Mouse (Mus musculus) intestine, embryonic 14.5 days (tissue): ENCODE results near the gene Plxnc1. TPM values are rescaled to one million over a fixed set of nuclear protein-coding genes. Genes with fewer than 3 reads are reported as not detected.

Experiments used
- ATAC-seq: fragments of 200-750 bp; cut with Nextera tagmentation; replicated peaks from 2 replicates; pipeline ENCODE4 v1.8.0; 2017; ENCODE audit warnings: low read depth, moderate number of reproducible peaks, moderate TSS enrichment, moderate library complexity; ENCODE audit not compliant: low FRiP score, low TSS enrichment
- DNase-seq: peaks from one replicate; pipeline ENCODE4 v3.0.0-alpha.2; 2018; ENCODE audit warnings: low spot score
- H3K27ac ChIP-seq: fragments of 300-500 bp; sonication (generic); 2 replicates; pipeline ENCODE4 v1.5.1; 2014; ENCODE audit warnings: low read depth, mild to moderate bottlenecking, control low read depth
- H3K27me3 ChIP-seq: fragments of 300-500 bp; sonication (generic); replicated peaks from 2 replicates; pipeline ENCODE4 v1.6.1; 2014; ENCODE audit warnings: low read length, control low read depth; ENCODE audit not compliant: control insufficient read depth, insufficient read depth
- H3K36me3 ChIP-seq: fragments of 300-500 bp; sonication (generic); 2 replicates; pipeline ENCODE4 v1.6.1; 2014; ENCODE audit warnings: low read length, control low read depth; ENCODE audit not compliant: control insufficient read depth, insufficient read depth
- H3K4me1 ChIP-seq: fragments of 300-500 bp; sonication (generic); replicated peaks from 2 replicates; pipeline ENCODE4 v1.6.1; 2014; ENCODE audit warnings: low read length, control low read depth, mixed read lengths; ENCODE audit not compliant: control insufficient read depth, insufficient read depth
- H3K4me2 ChIP-seq: fragments of 300-500 bp; sonication (generic); 2 replicates; pipeline ENCODE4 v1.6.1; 2014; ENCODE audit warnings: low read length
- H3K4me3 ChIP-seq: fragments of 300-500 bp; sonication (generic); 2 replicates; pipeline ENCODE4 v1.5.1; 2014; ENCODE audit warnings: low read depth, low read length, control low read depth, mixed read lengths
- H3K9ac ChIP-seq: fragments of 300-500 bp; sonication (generic); 2 replicates; pipeline ENCODE4 v1.6.1; 2014; ENCODE audit warnings: mild to moderate bottlenecking, low read length
- H3K9me3 ChIP-seq: fragments of 300-500 bp; sonication (generic); 2 replicates; pipeline ENCODE4 v1.6.1; 2016; ENCODE audit warnings: low read length, control low read depth; ENCODE audit not compliant: control insufficient read depth
- WGBS: fragments of 180-500 bp; shearing (Covaris S2); extraction: QIAGEN DNeasy Blood & Tissue Kit; methylation state at CpG from one replicate; pipeline ENCODE4 v1.1.7; 2014; 5-methylcytosine and 5-hydroxymethylcytosine counted together
- polyA plus RNA-seq: library from polyadenylated mRNA; unstranded; fragments of >200 nt; fragmentation: Nextera tagmentation; extraction: Ambion mirVana; gene quantifications from 2 replicates; pipeline ENCODE4 v1.2.1, GENCODE M21; 2014

Plxnc1 gene
- polyA plus RNA-seq, 1 experiment from 2014 or later: 1.2 TPM

DNA sequence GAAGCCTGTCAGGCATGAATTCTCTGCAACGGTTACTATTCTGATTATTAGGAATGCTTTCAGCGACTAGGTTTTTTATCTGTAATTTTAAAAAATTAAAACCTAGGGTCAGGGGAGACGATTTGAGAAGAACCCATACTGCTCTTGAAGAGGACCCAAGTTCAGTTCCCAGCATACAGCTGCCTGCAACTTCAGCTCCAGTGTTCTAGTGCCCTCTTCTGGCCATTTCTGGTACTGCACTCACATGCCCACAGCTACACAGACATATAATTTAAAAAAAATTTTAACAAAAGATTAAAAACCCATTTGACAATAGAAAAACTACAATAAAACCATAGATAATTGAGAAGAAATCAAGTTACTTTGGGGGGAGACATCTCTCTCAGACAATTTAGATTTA lies 20.5 kb upstream of the Plxnc1 start:
- Histone ChIP-seq H3K4me3 (no peak overlapping the region), H3K36me3 (no peaks in the 10 kb centered on the region), H3K27ac (no peak overlapping the region), H3K4me2 (no peak overlapping the region), H3K27me3 (no peaks in the 10 kb centered on the region), H3K9ac (no peak overlapping the region), H3K9me3 (peaks cover 5% of the 10 kb centered on the region), H3K4me1 (no peaks in the 10 kb centered on the region)
- no peak for ATAC-seq
- DNase-seq: no peak
- 92% methylated on average over 3 of the region's 3 CpGs for WGBS

DNA sequence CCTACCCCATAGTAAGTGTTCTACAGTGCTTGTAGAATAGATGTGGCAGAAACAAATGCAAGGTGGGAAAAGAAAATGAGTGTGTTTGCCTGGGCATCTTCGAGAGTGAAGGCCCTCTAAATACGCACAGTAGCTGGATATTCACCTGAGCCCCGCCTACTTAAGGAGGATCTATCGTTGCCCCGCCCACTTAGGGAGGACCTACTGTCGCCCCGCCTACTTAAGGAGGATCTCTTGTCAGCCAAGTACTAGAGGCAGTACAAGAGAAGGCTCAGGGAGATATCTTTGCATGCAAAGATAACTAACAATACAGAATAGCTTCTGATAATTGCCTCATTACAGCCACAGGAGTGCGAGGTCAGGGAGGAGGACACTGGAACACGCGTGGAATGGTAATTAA lies 17.4 kb upstream of the Plxnc1 start:
- DNase-seq: no peak
- H3K4me1 ChIP-seq: no peaks in the 10 kb centered on the region
- WGBS: 81% methylated on average over 10 of the region's 10 CpGs

DNA sequence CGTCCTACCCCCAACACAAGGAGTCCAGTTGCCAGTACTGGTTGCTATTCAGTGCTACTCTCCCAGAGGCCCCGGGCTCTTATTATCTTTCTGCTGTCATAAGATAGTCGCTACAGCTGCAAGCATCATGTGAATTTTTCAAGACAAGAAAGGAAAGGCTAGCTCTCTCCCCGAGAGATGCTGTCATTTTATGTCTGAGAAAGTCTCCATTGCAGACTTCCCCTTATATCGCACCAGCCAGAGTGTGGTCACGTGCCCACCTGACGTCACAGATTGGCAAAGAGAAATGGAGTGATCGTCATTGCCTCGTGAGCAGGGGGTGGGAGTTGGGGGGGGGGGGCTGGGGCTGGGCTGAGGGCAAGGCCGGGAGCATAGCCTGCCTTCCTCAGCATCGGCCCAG lies 16.6 kb upstream of the Plxnc1 start:
- DNase-seq (no peak), ATAC-seq (no peak)
- Histone ChIP-seq H3K27me3 (no peaks in the 10 kb centered on the region), H3K4me3 (no peak overlapping the region), H3K36me3 (no peaks in the 10 kb centered on the region), H3K9me3 (peaks cover 5% of the 10 kb centered on the region), H3K9ac (no peak overlapping the region), H3K4me2 (no peak overlapping the region), H3K4me1 (no peaks in the 10 kb centered on the region), H3K27ac (no peak overlapping the region)
- 82% methylated on average over 11 of the region's 11 CpGs for WGBS

More for the DNA sequence above, 17.4 kb upstream of the Plxnc1 start:
- H3K4me3 ChIP-seq: no peak overlapping the region
- no peak overlapping the region for H3K9ac ChIP-seq
- no peak for ATAC-seq
- H3K27ac ChIP-seq: no peak overlapping the region
- H3K36me3 ChIP-seq: no peaks in the 10 kb centered on the region
- peaks cover 5% of the 10 kb centered on the region for H3K9me3 ChIP-seq
- no peak overlapping the region for H3K4me2 ChIP-seq
- no peaks in the 10 kb centered on the region for H3K27me3 ChIP-seq

DNA sequence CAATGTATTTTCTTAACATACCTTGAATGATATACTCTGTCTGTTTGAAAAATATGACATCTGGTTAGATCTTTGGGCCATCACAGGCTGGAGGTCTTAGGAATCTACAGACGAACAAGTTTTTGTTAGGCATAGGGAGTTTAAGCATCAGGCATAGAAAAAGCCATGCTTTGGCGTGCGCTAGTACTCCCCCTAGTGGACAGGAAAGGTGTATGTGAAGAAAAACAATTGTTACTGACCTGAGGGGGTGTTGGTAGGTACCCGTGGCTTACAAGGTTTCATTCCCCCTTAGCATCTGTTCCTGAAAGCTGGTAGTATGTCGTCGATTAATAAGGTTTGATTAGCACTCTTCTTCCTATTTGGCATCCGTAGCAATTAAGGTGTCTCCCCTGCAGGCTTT lies 13.7 kb upstream of the Plxnc1 start:
- H3K27ac ChIP-seq: no peak overlapping the region
- no peaks in the 10 kb centered on the region for H3K9me3 ChIP-seq
- ATAC-seq (no peak), DNase-seq (no peak)
- no peaks in the 10 kb centered on the region for H3K4me1 ChIP-seq
- H3K4me3 ChIP-seq: no peak overlapping the region
- no peaks in the 10 kb centered on the region for H3K36me3 ChIP-seq
- H3K4me2 ChIP-seq: no peak overlapping the region
- WGBS: 10% methylated on average over 7 of the region's 7 CpGs
- H3K27me3 ChIP-seq: no peaks in the 10 kb centered on the region
- no peak overlapping the region for H3K9ac ChIP-seq

DNA sequence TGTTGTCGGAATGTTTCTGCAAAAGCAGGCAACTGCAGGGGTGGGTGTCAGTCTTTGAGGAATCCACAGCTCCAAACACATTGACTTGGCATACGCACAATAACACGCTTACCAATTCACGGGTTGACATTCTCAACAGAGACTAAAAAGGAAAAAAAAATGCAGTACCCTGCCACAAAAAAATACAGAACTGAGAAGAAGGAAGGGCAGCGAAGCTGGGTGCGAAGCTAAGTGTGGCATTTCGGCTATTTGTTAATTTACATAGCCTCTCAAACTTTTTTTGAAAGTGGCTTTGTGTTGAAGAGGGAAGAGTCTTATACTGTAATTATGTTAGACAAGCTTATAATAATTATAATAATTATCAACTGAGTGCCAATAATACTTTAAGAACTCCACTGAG lies 13.1 kb upstream of the Plxnc1 start:
- no peaks in the 10 kb centered on the region for H3K4me1 ChIP-seq
- DNase-seq (no peak), ATAC-seq (no peak)
- no peak overlapping the region for H3K27ac ChIP-seq
- no peaks in the 10 kb centered on the region for H3K9me3 ChIP-seq
- no peak overlapping the region for H3K4me3 ChIP-seq
- WGBS: 86% methylated on average over 7 of the region's 7 CpGs
- H3K4me2 ChIP-seq: no peak overlapping the region
- no peaks in the 10 kb centered on the region for H3K36me3 ChIP-seq
- no peaks in the 10 kb centered on the region for H3K27me3 ChIP-seq
- no peak overlapping the region for H3K9ac ChIP-seq

DNA sequence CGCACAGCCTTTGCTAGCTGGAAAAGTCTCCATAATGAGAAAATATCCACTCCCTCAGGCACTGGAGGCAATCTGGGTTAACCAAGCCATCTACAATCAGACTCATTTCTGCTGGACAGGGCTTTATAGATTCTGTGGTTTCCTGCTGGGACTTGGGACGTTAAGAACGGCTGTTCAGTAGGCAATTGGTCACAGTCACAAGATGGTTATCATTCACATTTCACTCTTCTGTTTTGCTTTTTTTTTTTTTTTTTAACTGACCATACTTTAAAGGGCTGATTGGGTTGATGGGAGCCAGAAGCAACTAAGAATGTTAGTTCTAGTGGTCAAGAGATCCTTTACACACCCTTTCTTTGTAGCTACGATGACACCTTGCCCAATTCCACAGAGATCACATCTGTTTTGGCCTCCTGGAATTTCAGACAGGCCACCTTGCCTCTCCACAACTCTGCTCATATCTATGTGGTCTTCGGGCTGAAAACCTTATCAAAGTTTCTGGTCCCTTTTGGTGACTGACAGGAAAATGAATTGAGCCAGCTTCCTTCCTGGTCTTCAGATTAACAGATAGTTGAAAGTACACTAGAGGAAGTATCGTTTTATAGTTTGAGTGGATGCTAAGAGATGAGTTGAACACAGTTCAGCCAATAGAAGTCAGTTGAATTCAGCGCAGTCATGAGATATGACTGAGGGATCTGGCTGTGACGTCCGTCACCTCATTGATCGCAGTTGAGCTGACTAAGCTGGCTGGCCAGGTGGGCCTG lies 3.5 kb upstream of the Plxnc1 start:
- Histone ChIP-seq H3K27me3 (peaks cover 33% of the 10 kb centered on the region), H3K4me3 (no peak overlapping the region), H3K9ac (no peak overlapping the region), H3K4me2 (no peak overlapping the region), H3K27ac (no peak overlapping the region), H3K4me1 (peaks cover 7% of the 10 kb centered on the region; the same call in 1 of the 2 replicates), H3K36me3 (no peaks in the 10 kb centered on the region), H3K9me3 (no peaks in the 10 kb centered on the region)
- ATAC-seq (no peak), DNase-seq (no peak)
- WGBS: 80% methylated on average over 10 of the region's 10 CpGs

DNA sequence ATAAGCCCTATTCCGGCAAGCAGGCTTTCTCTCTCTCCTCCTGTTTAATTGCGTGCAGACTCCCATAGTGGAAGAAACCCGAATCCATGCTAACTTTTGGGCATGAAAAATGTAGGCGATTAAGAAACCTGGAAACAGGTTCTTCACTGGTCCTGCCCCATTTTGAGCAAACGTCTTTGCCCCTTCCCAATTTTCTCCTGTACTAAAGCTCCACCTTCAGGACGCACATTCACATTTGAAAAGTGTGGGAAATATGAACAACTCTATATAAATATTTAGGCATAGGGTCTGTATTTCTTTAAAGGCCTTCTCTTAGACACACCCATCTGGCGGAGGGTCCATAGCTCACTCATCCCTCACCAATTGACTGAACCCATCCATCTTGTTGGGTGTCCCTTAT lies 2.8 kb upstream of the Plxnc1 start:
- Histone ChIP-seq H3K4me1 (peaks cover 12% of the 10 kb centered on the region; the same call in 1 of the 2 replicates), H3K36me3 (no peaks in the 10 kb centered on the region), H3K9ac (no peak overlapping the region), H3K9me3 (no peaks in the 10 kb centered on the region), H3K27me3 (peaks cover 39% of the 10 kb centered on the region), H3K27ac (no peak overlapping the region), H3K4me3 (no peak overlapping the region), H3K4me2 (no peak overlapping the region)
- WGBS: 46% methylated on average over 7 of the region's 7 CpGs
- DNase-seq (no peak), ATAC-seq (no peak)

DNA sequence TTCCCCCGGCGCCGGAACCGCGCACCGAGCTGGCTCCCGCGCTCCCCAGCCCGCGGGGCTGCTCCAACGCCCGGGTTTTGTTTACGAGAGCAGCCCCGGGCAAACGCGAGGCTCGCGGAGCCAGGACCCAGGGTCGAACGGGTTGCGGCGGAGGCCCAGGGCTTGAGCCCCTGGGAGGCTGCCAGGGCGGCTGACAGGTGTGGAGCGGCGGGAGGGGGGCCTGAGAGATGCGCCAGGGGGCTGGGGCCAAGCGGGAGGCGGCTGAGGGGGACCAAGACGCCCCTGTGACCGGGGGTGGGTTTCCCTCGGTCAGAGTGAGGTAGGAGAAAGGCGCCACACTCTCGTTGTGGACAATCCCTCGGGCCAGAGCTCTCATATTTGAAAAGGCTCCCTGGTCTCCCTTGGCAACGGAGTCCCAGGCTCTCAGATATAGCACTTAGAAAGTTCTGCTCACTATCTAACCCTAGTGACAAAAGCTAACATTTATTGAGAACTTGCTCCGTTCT lies 624 bp upstream of the Plxnc1 start:
- Histone ChIP-seq H3K4me3 (peak overlapping the region; percentile 70), H3K4me2 (peak overlapping the region; percentile 86), H3K27me3 (peaks cover 51% of the 10 kb centered on the region), H3K36me3 (no peaks in the 10 kb centered on the region), H3K27ac (no peak overlapping the region), H3K4me1 (peaks cover 15% of the 10 kb centered on the region; the same call in 1 of the 2 replicates), H3K9me3 (no peaks in the 10 kb centered on the region), H3K9ac (peak overlapping the region; percentile 56)
- no peak; the same call in 1 of the 2 replicates for ATAC-seq
- under 1% methylated on average over 32 of the region's 36 CpGs for WGBS
- peak; percentile 59 for DNase-seq
